Comparison of ENCODE assay signal across 21 mouse cellular contexts in genomic region chr5:126201996-126202395, GRCm38 (mm10).
A peak's percentile ranks its signal among the peaks of the same experiment; 100 is the strongest.
DNase-seq lines count a peak whose midpoint lies in the region; ATAC-seq and TF ChIP-seq lines count a peak whose summit lies in the region.
"Had no signal": no experiment of that assay in that cellular context is flagged by ENCODE, and none has a peak within 500 bp of the region (broad histone marks: within the 10 kb centered on the region; RNA-seq: fewer than 3 reads in every experiment).

No protein-coding gene starts in this region.

- no peaks in the 10 kb centered on the region for H3K36me3 ChIP-seq in midbrain, embryonic 14.5 days (ENCODE audit: control insufficient read depth, insufficient read depth, low read length)
- no peaks in the 10 kb centered on the region for H3K36me3 ChIP-seq in midbrain, embryonic 13.5 days
- H3K36me3 ChIP-seq: embryonic facial prominence, embryonic 15.5 days; heart, embryonic 15.5 days had no signal

- peaks cover 6% of the 10 kb centered on the region; the same call in 1 of the 2 replicates for H3K4me1 ChIP-seq in midbrain, embryonic 14.5 days (ENCODE audit: control insufficient read depth, insufficient read depth, low read length)
- H3K4me1 ChIP-seq in midbrain, embryonic 13.5 days (replicated peaks), result 0 out of 2 replicates have a peak, but pooled peaks cover 4% of the 10 kb centered on the region
- H3K4me1 ChIP-seq: embryonic facial prominence, embryonic 15.5 days; heart, embryonic 15.5 days; megakaryocyte, embryonic 14.5 days had no signal

- no peak overlapping the region for H3K4me3 ChIP-seq in midbrain, embryonic 14.5 days (replicated peaks; ENCODE audit: low read depth, low read length)
- no peak overlapping the region for H3K4me3 ChIP-seq in midbrain, embryonic 13.5 days (replicated peaks)
- H3K4me3 ChIP-seq in gastrocnemius, adult 2 months, result no peak overlapping the region
- H3K4me3 ChIP-seq: embryonic facial prominence, embryonic 15.5 days; heart, embryonic 15.5 days; megakaryocyte, embryonic 14.5 days had no signal

- intact Hi-C loops in gastrocnemius, adult 2 months (cut with DNase I), result no loop called here

- H3K27me3 ChIP-seq in midbrain, embryonic 14.5 days (ENCODE audit: control insufficient read depth, insufficient read depth, low read length), result no peaks in the 10 kb centered on the region
- no peaks in the 10 kb centered on the region for H3K27me3 ChIP-seq in midbrain, embryonic 13.5 days
- H3K27me3 ChIP-seq: embryonic facial prominence, embryonic 15.5 days; heart, embryonic 15.5 days; megakaryocyte, embryonic 14.5 days had no signal

- DNase-seq in midbrain, embryonic 14.5 days, result peak; percentile 10
- peak; percentile 18 for DNase-seq in embryo, embryonic 9.5 days (ENCODE audit: extremely low spot score)
- DNase-seq in neural tube, embryonic 10.5 days (ENCODE audit: extremely low spot score, low spot score), result peak; percentile 32
- no peak for DNase-seq in gastrocnemius, adult 2 months
- DNase-seq in frontal cortex, adult 2 months (ENCODE audit: extremely low spot score in 1 of 2, low spot score in 1 of 2), result no peak
- DNase-seq in thymus, postnatal 36 days, result no peak
- DNase-seq: cerebellum, adult 11-12 months; gastrocnemius, postnatal 36 days; heart, postnatal 4 days; kidney, adult 2 months; kidney, postnatal 14 days; layer of hippocampus, postnatal 36 days; lung, embryonic 14.5 days; lung, postnatal 36 days; thymus, postnatal 14 days had no signal

- no peak for ATAC-seq in midbrain, embryonic 14.5 days (ENCODE audit: low FRiP score, low TSS enrichment)
- no peak for ATAC-seq in midbrain, embryonic 13.5 days
- ATAC-seq: forebrain, embryonic 14.5 days had no signal

- no peak overlapping the region for H3K27ac ChIP-seq in midbrain, embryonic 14.5 days (replicated peaks; ENCODE audit: low read depth, low read length)
- H3K27ac ChIP-seq in midbrain, embryonic 13.5 days, result no peak overlapping the region
- H3K27ac ChIP-seq in gastrocnemius, adult 2 months, result no peak overlapping the region
- H3K27ac ChIP-seq: embryonic facial prominence, embryonic 15.5 days; heart, embryonic 15.5 days; liver, embryonic 14.5 days had no signal

- TF ChIP-seq CTCF in gastrocnemius, adult 2 months (IDR thresholded peaks at IDR 0.05), result no peak

- H3K4me2 ChIP-seq in midbrain, embryonic 14.5 days (ENCODE audit: low read length), result no peak overlapping the region
- no peak overlapping the region for H3K4me2 ChIP-seq in midbrain, embryonic 13.5 days (replicated peaks)
- H3K4me2 ChIP-seq: embryonic facial prominence, embryonic 15.5 days; heart, embryonic 15.5 days; lung, embryonic 14.5 days had no signal

- WGBS in midbrain, embryonic 14.5 days, result 46% methylated on average over 9 of the region's 9 CpGs
- 47% methylated on average over 9 of the region's 9 CpGs for WGBS in midbrain, embryonic 13.5 days

- H3K9ac ChIP-seq in midbrain, embryonic 14.5 days (replicated peaks; ENCODE audit: low read length), result 0 out of 2 replicates have a peak overlapping the region, but pooled peaks have one; percentile 4
- H3K9ac ChIP-seq in midbrain, embryonic 13.5 days (replicated peaks), result no peak overlapping the region
- H3K9ac ChIP-seq: embryonic facial prominence, embryonic 15.5 days; heart, embryonic 15.5 days; liver, embryonic 14.5 days; lung, embryonic 14.5 days had no signal

- H3K9me3 ChIP-seq in midbrain, embryonic 14.5 days (ENCODE audit: control insufficient read depth, low read length), result no peaks in the 10 kb centered on the region
- no peaks in the 10 kb centered on the region for H3K9me3 ChIP-seq in midbrain, embryonic 13.5 days
- H3K9me3 ChIP-seq: embryonic facial prominence, embryonic 15.5 days; heart, embryonic 15.5 days had no signal

Comparison
In these comparisons a context has a peak if more than half of its experiments do, and no peak if none do; other contexts are left out.
1. DNase-seq: peak in midbrain, embryonic 14.5 days (single experiment), embryo, embryonic 9.5 days (single experiment) and neural tube, embryonic 10.5 days (single experiment); none in gastrocnemius, adult 2 months (single experiment), frontal cortex, adult 2 months (0 of 2) and thymus, postnatal 36 days (0 of 2).